Mouse (Mus musculus): ENCODE data around the gene Gm13090. TPM values are rescaled to one million over a fixed set of nuclear protein-coding genes. Genes with fewer than 3 reads are reported as not detected.

The Gm13090 gene
- not detected in 2 replicates for polyA plus RNA-seq (2016; fragmentation: Nextera tagmentation; extraction: Ambion mirVana)

DNA sequence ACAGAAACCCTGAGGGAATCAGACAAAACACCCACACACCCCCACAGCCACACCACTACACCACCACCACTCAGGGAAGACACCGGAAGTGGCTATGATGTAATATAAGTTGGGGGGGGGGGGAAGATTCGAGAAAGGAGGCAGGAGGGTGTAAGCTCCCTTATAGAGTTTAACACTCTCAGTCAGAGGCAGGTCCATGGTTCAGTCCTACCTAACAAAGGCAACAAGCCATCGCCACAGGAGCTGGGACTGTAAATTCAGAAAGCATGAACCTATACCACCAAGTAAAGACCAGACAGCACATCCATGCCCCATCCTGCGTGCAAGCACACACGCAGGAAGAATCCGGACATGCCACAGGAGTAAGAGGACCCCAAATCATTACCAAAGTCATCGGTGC, at the start of gene Gm13090:
Gm13090 (plus strand) TSS at position 301 of the 400 bp plus-strand sequence.
- H3K9ac ChIP-seq, result peak within 1 kb of the TSS; percentile 23; the same call in 1 of the 2 replicates
- WGBS, result 96% methylated on average over 7 of the region's 7 CpGs

DNA sequence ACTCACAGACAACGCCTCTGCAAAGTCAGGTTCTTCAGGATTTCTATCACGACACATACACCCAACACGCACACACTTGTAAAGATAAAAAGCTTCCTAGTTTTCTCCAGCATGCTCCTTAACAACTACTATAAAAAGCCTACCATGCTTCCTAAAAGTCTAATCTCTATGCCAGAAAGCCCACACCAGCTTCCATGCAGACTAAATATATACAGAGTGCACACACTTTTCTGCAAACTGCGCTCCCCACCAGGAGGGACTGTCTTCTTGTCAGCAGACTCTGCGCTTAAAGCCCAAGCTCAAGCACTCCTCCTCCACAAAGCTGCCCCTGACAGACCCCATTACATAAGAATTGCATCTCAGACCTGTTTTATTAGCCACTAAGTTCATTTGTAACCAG, 47.9 kb upstream of the Gm13090 start:
- Histone ChIP-seq H3K9ac (no peak overlapping the region), H3K9me3 (replicated peaks) (no peaks in the 10 kb centered on the region), H3K27ac (no peak overlapping the region), H3K4me2 (replicated peaks) (no peak overlapping the region), H3K4me1 (peaks cover 11% of the 10 kb centered on the region), H3K36me3 (no peaks in the 10 kb centered on the region), H3K27me3 (peaks cover 11% of the 10 kb centered on the region; the same call in 1 of the 2 replicates), H3K4me3 (no peak overlapping the region)
- ATAC-seq (ENCODE audit: low FRiP score), result no peak
- WGBS, result 87% methylated on average over 5 of the region's 5 CpGs

More for the DNA sequence above, at the start of gene Gm13090:
- ATAC-seq (ENCODE audit: low FRiP score), result no peak
- Histone ChIP-seq H3K4me1 (peaks cover 9% of the 10 kb centered on the region), H3K36me3 (peaks cover 49% of the 10 kb centered on the region), H3K27ac (no peak within 1 kb of the TSS), H3K4me3 (no peak within 1 kb of the TSS), H3K9me3 (replicated peaks) (no peaks in the 10 kb centered on the region), H3K4me2 (replicated peaks) (no peak within 1 kb of the TSS), H3K27me3 (no peaks in the 10 kb centered on the region)

DNA sequence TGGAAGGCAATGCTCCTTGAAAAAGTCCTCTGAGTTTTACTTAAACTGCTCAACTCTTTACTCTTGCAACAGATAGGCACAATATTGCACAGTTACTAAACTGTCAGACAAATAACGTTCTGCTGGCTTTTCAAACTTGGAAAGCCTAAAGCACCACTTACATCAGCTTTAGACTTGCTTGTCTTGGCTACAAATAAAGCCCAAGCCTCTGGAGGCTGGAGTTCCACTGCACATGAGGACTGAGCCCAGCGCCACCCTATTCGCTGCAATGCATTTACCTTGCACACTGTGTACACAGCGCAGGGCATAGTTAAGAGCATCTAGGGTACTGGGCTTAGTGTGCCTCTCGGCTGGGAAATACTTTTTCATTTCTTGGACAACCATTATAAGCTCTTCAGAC, 46.1 kb upstream of the Gm13090 start:
- Histone ChIP-seq H3K27me3 (peaks cover 11% of the 10 kb centered on the region; the same call in 1 of the 2 replicates), H3K36me3 (peaks cover 5% of the 10 kb centered on the region; the same call in 1 of the 2 replicates), H3K9me3 (replicated peaks) (no peaks in the 10 kb centered on the region), H3K27ac (no peak overlapping the region), H3K9ac (no peak overlapping the region), H3K4me1 (peaks cover 11% of the 10 kb centered on the region), H3K4me2 (replicated peaks) (peak overlapping the region; percentile 92), H3K4me3 (peak overlapping the region; percentile 54; the same call in 1 of the 2 replicates)
- WGBS, result 53% methylated on average over 5 of the region's 5 CpGs
- no peak for ATAC-seq (ENCODE audit: low FRiP score)

DNA sequence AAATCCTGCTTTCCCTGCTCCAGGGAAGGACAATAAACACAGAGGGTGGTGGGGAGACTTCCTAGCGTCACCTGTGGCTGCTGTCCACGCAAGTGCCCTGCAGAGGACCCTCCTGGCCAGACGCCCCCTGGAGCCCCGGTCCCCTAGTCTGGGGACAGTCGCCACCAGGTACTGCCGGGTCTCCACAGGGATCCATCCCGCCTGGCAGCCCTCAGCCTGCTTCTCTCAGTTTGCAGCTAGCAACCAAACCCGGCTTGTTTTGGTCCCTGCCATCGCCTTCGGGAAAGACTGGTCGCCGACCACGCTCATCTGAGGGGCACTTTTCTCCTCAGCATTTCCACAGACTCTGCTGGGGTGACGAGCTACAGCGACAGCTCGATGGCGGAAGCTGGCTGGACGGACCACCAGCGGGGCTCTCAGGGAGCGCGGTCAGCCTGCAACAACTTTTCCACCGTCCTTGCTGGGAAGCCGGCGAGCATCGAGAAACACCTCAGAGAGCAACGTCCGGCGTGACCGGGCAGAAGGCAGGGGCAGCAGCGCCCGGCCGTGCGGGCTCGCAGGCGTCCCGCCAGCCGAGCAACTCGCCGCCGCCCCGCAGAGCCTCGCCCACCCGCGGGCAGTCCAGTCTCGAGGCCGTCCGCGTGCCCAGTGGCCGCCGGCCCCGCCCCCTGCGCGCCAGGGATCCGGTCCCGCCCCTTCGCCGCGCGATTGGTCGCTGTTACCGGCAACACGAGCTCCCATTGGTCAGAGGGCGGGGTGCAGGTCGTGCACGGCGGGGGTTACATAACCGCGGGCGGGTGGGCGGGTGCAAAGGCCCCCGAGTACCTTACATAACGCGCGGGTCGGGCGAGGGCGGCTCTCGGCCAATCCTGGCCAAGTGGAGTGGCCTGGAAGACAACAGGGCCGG, 45.1 kb upstream of the Gm13090 start, which contains the start of gene Per3:
Per3 (minus strand) TSS at position 629 of the 907 bp plus-strand sequence.
- WGBS, result under 1% methylated on average over 59 of the region's 79 CpGs
- Histone ChIP-seq H3K4me3 (peak within 1 kb of the TSS; percentile 54), H3K9ac (peak within 1 kb of the TSS; percentile 63), H3K36me3 (peaks cover 15% of the 10 kb centered on the region; the same call in 1 of the 2 replicates), H3K27me3 (peaks cover 11% of the 10 kb centered on the region; the same call in 1 of the 2 replicates), H3K27ac (peak within 1 kb of the TSS; percentile 23), H3K4me2 (replicated peaks) (peak within 1 kb of the TSS; percentile 92), H3K9me3 (replicated peaks) (no peaks in the 10 kb centered on the region), H3K4me1 (peaks cover 11% of the 10 kb centered on the region)
- ATAC-seq (ENCODE audit: low FRiP score), result peak; percentile 98

DNA sequence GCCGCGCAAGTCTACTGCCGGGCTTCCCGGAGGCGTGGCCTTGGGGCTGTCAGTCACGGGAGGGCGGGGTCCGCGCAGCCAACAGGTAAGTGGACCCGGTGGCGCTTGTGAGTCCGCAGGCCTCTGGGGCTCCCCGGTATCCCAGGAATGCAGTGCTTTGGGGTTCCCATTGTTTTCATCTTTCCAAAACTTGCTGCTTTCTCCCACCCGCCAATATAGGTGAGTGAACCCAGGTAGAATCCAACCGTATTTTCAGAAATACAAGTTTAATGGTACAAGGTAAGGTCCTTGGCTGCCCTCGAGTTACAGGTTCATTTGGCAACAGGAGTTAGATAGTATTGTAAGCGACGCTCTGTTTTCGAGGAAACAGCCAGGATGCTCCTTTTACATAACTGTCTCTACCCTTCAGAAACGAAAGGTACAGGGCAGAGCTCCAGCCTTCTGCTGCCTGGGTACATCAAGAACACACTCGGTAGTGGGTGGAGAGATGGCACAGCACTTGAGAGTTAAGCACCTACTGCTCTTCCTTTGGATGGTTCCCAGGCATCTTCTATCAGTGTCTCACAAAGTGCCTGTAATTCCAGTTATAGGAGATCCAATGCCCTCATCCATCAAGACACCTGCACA, 44.3 kb upstream of the Gm13090 start:
- Histone ChIP-seq H3K4me1 (peaks cover 11% of the 10 kb centered on the region), H3K4me3 (peak overlapping the region; percentile 54), H3K27me3 (peaks cover 11% of the 10 kb centered on the region; the same call in 1 of the 2 replicates), H3K36me3 (peaks cover 21% of the 10 kb centered on the region; the same call in 1 of the 2 replicates), H3K9me3 (replicated peaks) (no peaks in the 10 kb centered on the region), H3K9ac (peak overlapping the region; percentile 43; the same call in 1 of the 2 replicates), H3K27ac (peak overlapping the region; percentile 23; the same call in 1 of the 2 replicates), H3K4me2 (replicated peaks) (peak overlapping the region; percentile 92)
- no peak for ATAC-seq (ENCODE audit: low FRiP score)
- 6% methylated on average over 21 of the region's 21 CpGs for WGBS

DNA sequence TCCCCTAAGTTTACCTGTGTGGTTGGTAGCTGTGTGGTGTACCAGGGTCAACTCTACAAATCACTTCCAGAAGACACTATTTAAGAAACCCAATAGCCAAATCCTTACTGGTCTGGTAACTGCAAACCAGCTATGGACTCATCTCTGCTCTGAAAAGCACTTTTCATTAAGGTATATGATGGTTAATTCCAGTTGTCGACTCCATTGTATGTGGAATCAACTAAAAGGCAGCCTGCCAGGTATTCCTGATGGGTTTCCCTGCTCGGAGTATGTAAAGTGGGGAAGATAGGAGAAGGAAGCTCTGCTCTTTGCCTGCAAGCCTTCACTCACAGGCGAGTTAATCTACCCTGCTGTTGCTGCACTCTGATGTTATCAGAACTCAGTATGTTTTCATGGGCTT, 42.8 kb upstream of the Gm13090 start:
- 92% methylated on average over 3 of the region's 3 CpGs for WGBS
- peaks cover 11% of the 10 kb centered on the region; the same call in 1 of the 2 replicates for H3K27me3 ChIP-seq
- peaks cover 32% of the 10 kb centered on the region for H3K36me3 ChIP-seq
- H3K4me3 ChIP-seq, result no peak overlapping the region
- H3K4me2 ChIP-seq (replicated peaks), result no peak overlapping the region
- ATAC-seq (ENCODE audit: low FRiP score), result no peak
- H3K9me3 ChIP-seq (replicated peaks), result no peaks in the 10 kb centered on the region
- peaks cover 11% of the 10 kb centered on the region for H3K4me1 ChIP-seq
- no peak overlapping the region for H3K9ac ChIP-seq
- H3K27ac ChIP-seq, result no peak overlapping the region

DNA sequence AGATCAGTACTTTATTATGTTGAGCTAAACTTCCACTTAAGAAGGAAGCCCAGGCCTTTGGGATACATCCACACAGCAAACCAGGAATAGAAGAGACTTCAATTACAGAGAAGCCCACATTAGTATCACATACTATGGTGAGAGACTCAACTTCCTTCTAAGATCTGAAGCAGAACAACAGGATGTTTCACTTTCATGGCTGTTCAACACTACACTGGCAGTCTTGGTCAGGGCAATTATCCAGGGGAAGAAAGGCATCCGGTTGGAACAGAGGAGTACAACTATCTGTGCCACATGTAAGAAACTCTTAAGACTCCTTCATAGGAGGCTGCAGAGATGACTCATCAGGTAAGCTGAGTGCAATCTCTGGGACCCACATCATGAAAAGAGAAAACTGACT, 38.2 kb upstream of the Gm13090 start:
- no peaks in the 10 kb centered on the region for H3K9me3 ChIP-seq (replicated peaks)
- no peak for ATAC-seq (ENCODE audit: low FRiP score)
- 85% methylated on average over 1 of the region's 1 CpGs for WGBS
- H3K36me3 ChIP-seq, result peaks cover 53% of the 10 kb centered on the region
- H3K4me1 ChIP-seq, result peaks cover 3% of the 10 kb centered on the region
- no peak overlapping the region for H3K9ac ChIP-seq
- no peak overlapping the region for H3K4me3 ChIP-seq
- H3K4me2 ChIP-seq (replicated peaks), result no peak overlapping the region
- H3K27ac ChIP-seq, result no peak overlapping the region
- H3K27me3 ChIP-seq, result no peaks in the 10 kb centered on the region

DNA sequence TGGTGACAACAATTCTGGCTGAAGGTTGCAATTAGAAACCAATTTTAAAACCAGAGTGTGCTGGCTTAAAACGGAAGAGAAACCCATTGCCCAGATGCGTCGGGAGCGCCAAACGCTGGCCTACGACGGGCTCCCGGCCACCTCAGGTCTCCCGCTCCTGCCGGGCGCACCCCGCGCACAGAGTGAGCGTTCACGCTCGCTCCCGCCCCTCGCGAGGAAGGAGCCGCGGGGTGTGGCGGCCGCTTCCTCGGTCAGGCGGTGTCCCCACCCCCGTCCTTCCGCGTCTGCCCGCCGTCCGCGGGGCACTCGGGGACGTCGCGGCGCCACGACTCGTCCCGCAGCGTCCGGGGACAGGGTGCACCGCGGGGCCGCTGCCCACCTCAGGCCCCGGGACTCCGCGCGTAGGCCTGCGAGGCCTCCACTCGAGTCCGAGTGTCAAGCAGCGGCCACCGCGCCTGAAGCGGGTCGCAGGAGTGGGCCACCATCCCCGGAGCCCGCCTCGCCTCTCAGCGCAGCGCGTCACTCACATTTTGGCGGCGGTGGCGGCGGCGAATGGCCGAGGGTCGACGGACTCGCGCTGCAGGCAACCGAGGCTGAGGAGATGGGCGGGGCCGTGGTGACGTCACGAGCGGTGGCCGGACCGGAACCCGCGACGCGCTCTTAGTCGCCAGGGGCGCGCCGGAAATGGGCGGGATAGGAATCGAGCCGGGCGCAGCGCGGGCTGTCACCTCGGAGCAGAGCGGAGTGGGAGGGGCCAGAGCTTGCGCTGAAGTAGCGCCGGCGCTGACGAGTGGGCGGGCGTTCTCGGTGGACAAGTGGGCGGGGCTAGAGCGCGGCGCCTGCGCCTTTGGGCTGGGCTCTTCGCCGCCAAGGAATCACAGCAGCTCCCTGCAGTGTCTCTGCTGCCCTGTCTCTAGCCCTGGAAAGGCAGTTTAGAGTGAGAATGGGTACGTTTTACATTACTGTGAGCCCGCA, 31.7 kb upstream of the Gm13090 start, which contains the start of gene Vamp3:
Vamp3 (minus strand) TSS at position 617 of the 975 bp plus-strand sequence.
- Histone ChIP-seq H3K4me1 (peaks cover 16% of the 10 kb centered on the region), H3K9me3 (replicated peaks) (no peaks in the 10 kb centered on the region), H3K27me3 (no peaks in the 10 kb centered on the region), H3K4me2 (replicated peaks) (peak within 1 kb of the TSS; percentile 65), H3K36me3 (peaks cover 23% of the 10 kb centered on the region), H3K27ac (peak within 1 kb of the TSS; percentile 90), H3K9ac (peak within 1 kb of the TSS; percentile 95), H3K4me3 (peak within 1 kb of the TSS; percentile 77)
- ATAC-seq (ENCODE audit: low FRiP score), result peak; percentile 99
- WGBS, result under 1% methylated on average over 109 of the region's 114 CpGs

DNA sequence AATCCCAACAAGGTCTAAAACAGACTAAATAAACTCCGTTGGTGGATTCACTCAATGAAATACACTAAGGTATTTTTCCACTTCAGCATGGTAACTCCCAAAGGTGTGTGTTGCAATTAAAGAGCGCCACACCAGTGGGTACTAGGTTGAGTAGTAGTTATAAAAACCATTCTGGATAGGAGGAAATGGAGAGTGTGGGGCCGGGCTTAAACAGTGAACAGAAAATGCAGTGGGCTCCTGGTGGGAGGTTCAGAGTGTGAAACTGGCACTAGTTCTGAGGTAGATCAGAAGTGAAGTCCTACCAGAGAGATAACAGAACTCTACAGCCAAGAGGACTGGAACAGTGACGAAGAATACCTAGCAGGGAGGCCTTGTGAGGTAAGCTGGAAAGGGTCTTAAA, 30.7 kb upstream of the Gm13090 start:
- WGBS, result 79% methylated on average over 4 of the region's 4 CpGs
- ATAC-seq (ENCODE audit: low FRiP score), result no peak
- peak overlapping the region; percentile 90; the same call in 1 of the 2 replicates for H3K27ac ChIP-seq
- no peaks in the 10 kb centered on the region for H3K9me3 ChIP-seq (replicated peaks)
- H3K4me1 ChIP-seq, result peaks cover 16% of the 10 kb centered on the region
- peak overlapping the region; percentile 77; the same call in 1 of the 2 replicates for H3K4me3 ChIP-seq
- H3K9ac ChIP-seq, result peak overlapping the region; percentile 95
- peak overlapping the region; percentile 65 for H3K4me2 ChIP-seq (replicated peaks)
- H3K36me3 ChIP-seq, result peaks cover 32% of the 10 kb centered on the region
- no peaks in the 10 kb centered on the region for H3K27me3 ChIP-seq

DNA sequence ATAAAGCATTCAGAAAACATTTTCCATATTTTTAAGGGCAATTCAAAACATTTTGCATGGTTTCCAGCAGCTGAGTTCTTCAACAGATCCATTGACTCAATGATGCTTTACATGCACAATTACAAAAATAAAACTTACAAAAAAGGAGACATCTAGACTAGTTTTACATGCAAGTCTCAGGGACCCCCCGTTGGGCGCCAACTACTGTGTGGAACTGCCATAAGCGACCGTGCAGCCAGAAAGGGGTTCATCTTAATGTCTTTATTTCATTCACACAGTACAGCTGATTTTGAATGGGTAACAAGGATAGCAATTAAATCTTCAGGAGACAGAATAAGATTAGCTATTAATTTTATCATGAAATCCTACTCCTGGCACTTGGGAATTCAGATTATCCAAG, 29.8 kb upstream of the Gm13090 start:
- peaks cover 16% of the 10 kb centered on the region for H3K4me1 ChIP-seq
- 91% methylated on average over 4 of the region's 4 CpGs for WGBS
- H3K9ac ChIP-seq, result no peak overlapping the region
- peaks cover 28% of the 10 kb centered on the region for H3K36me3 ChIP-seq
- H3K4me2 ChIP-seq (replicated peaks), result no peak overlapping the region
- no peak overlapping the region for H3K27ac ChIP-seq
- no peak for ATAC-seq (ENCODE audit: low FRiP score)
- H3K27me3 ChIP-seq, result no peaks in the 10 kb centered on the region
- H3K4me3 ChIP-seq, result no peak overlapping the region
- H3K9me3 ChIP-seq (replicated peaks), result no peaks in the 10 kb centered on the region

DNA sequence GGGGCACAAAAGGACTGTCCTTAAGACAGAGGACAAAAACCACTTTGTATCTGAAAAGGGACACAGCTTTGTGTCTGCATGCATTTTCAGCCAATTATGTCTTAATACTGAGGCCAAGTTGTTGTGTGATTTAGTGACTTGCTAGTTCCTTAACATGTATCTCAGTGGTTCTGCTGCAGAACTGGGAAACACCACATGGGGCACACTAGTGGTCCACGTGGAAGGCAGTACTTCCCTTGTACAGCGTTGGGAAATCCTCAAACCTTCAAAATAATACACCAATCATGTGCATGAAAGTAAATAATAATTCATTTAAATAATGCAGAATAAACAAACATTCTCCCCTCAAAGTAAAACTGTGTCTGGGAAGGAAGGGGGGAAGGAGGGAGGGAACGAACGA, 20.6 kb upstream of the Gm13090 start:
- no peaks in the 10 kb centered on the region for H3K4me1 ChIP-seq
- H3K36me3 ChIP-seq, result peaks cover 77% of the 10 kb centered on the region
- H3K9ac ChIP-seq, result no peak overlapping the region
- H3K27me3 ChIP-seq, result no peaks in the 10 kb centered on the region
- H3K4me3 ChIP-seq, result no peak overlapping the region
- WGBS, result 81% methylated on average over 4 of the region's 4 CpGs
- no peak overlapping the region for H3K27ac ChIP-seq
- no peak overlapping the region for H3K4me2 ChIP-seq (replicated peaks)
- no peak for ATAC-seq (ENCODE audit: low FRiP score)
- no peaks in the 10 kb centered on the region for H3K9me3 ChIP-seq (replicated peaks)
